Mouse (Mus musculus) adrenal gland, postnatal 25 days (tissue): ENCODE measurements around the gene Filip1l. TPM values are rescaled to one million over a fixed set of nuclear protein-coding genes. Genes with fewer than 3 reads are reported as not detected.

Experiments
- DNase-seq: peaks from one replicate; pipeline ENCODE4 v3.0.0; 2021; ENCODE audit warnings: mixed read lengths
- long read RNA-seq: library from polyadenylated mRNA; stranded (forward); transcript quantifications from one replicate; pipeline ENCODE4 v2.0.0, GENCODE M21; 2021
- total RNA-seq: library from RNA; stranded (reverse); gene quantifications from 2 replicates; pipeline ENCODE4 v1.2.3, GENCODE M21; 2021

The Filip1l gene
- total RNA-seq, result 15.5 and 17.7 TPM in 2 replicates
- long read RNA-seq, transcript Filip1l-202 (2 exons, 3,253 nt), result major isoform, 14 of 24 reads
- long read RNA-seq, partial matches to known transcripts, result 0 of 24 reads
- long read RNA-seq, other reads (novel, unspliced or antisense), result 10 of 24 reads

GRCm38 (mm10) chr16:57352751-57353150 lies at the start of gene Filip1l:
TSS of gene Filip1l (plus strand) at chr16:57353093.
- DNase-seq, result no peak

GRCm38 (mm10) chr16:57303716-57304115 lies 49.2 kb upstream of the Filip1l start:
- DNase-seq, result no peak

- DNase-seq, result no peak
Observed at GRCm38 (mm10) chr16:57305463-57305862, 47.4 kb upstream of the Filip1l start.

- no peak for DNase-seq
Observed at GRCm38 (mm10) chr16:57312130-57312529, 40.8 kb upstream of the Filip1l start.

- no peak for DNase-seq
Observed at GRCm38 (mm10) chr16:57313487-57313886, 39.4 kb upstream of the Filip1l start.

- no peak for DNase-seq
Observed at GRCm38 (mm10) chr16:57314236-57314635, 38.7 kb upstream of the Filip1l start.

- no peak for DNase-seq
Observed at GRCm38 (mm10) chr16:57315026-57315425, 37.9 kb upstream of the Filip1l start.

- DNase-seq, result no peak
Observed at GRCm38 (mm10) chr16:57317127-57317526, 35.8 kb upstream of the Filip1l start.

GRCm38 (mm10) chr16:57317882-57318636 lies 34.8 kb upstream of the Filip1l start:
- no peak for DNase-seq

GRCm38 (mm10) chr16:57318637-57319125 lies 34.2 kb upstream of the Filip1l start:
- DNase-seq, result no peak

GRCm38 (mm10) chr16:57319284-57320124 lies 33.4 kb upstream of the Filip1l start:
- no peak for DNase-seq

GRCm38 (mm10) chr16:57326996-57327395 lies 25.9 kb upstream of the Filip1l start:
- no peak for DNase-seq

GRCm38 (mm10) chr16:57329028-57329427 lies 23.9 kb upstream of the Filip1l start:
- no peak for DNase-seq

GRCm38 (mm10) chr16:57330111-57330510 lies 22.8 kb upstream of the Filip1l start:
- DNase-seq, result no peak

- no peak for DNase-seq
Observed at GRCm38 (mm10) chr16:57332301-57332700, 20.6 kb upstream of the Filip1l start.

- no peak for DNase-seq
Observed at GRCm38 (mm10) chr16:57336770-57337423, 16.0 kb upstream of the Filip1l start.

- DNase-seq, result no peak
Observed at GRCm38 (mm10) chr16:57339765-57340612, 12.9 kb upstream of the Filip1l start.

GRCm38 (mm10) chr16:57340613-57340898 lies 12.3 kb upstream of the Filip1l start:
- no peak for DNase-seq

GRCm38 (mm10) chr16:57346258-57346657 lies 6.6 kb upstream of the Filip1l start:
- no peak for DNase-seq

GRCm38 (mm10) chr16:57349039-57349438 lies 3.9 kb upstream of the Filip1l start:
- no peak for DNase-seq

- no peak for DNase-seq
Observed at GRCm38 (mm10) chr16:57349689-57350088, 3.2 kb upstream of the Filip1l start.
